Mouse (Mus musculus) hindbrain, embryonic 15.5 days (tissue): Measurements from ENCODE around the gene Mef2b. TPM values are rescaled to one million over a fixed set of nuclear protein-coding genes. Genes with fewer than 3 reads are reported as not detected.

Experiments used
- ATAC-seq: fragments of 200-750 bp; cut with Nextera tagmentation; 2 replicates; pipeline ENCODE4 v1.8.0; 2017; ENCODE audit warnings: low read depth, moderate number of reproducible peaks, moderate TSS enrichment; ENCODE audit not compliant: low FRiP score
- H3K27ac ChIP-seq: fragments of 300-500 bp; sonication (generic); replicated peaks from 2 replicates; pipeline ENCODE4 v1.5.1; 2015; ENCODE audit warnings: mild to moderate bottlenecking, inconsistent platforms
- H3K27me3 ChIP-seq: fragments of 300-500 bp; sonication (generic); 2 replicates; pipeline ENCODE4 v1.6.1; 2015; ENCODE audit warnings: control low read depth, inconsistent platforms
- H3K36me3 ChIP-seq: fragments of 300-500 bp; sonication (generic); 2 replicates; pipeline ENCODE4 v1.6.1; 2015; ENCODE audit warnings: control low read depth, inconsistent platforms
- H3K4me1 ChIP-seq: fragments of 300-500 bp; sonication (generic); replicated peaks from 2 replicates; pipeline ENCODE4 v1.6.1; 2015; ENCODE audit warnings: control low read depth, inconsistent platforms
- H3K4me2 ChIP-seq: fragments of 300-500 bp; sonication (generic); 2 replicates; pipeline ENCODE4 v1.6.1; 2015; ENCODE audit warnings: moderate library complexity, mild to moderate bottlenecking, inconsistent platforms
- H3K4me3 ChIP-seq: fragments of 300-500 bp; sonication (generic); 2 replicates; pipeline ENCODE4 v1.5.1; 2015; ENCODE audit warnings: mild to moderate bottlenecking, inconsistent platforms
- H3K9ac ChIP-seq: fragments of 300-500 bp; sonication (generic); 2 replicates; pipeline ENCODE4 v1.6.1; 2015; ENCODE audit warnings: inconsistent platforms
- H3K9me3 ChIP-seq: fragments of 300-500 bp; sonication (generic); 2 replicates; pipeline ENCODE4 v1.6.1; 2016; ENCODE audit warnings: control low read depth, inconsistent platforms
- WGBS: fragments of 180-500 bp; shearing (Covaris S2); methylation state at CpG from one replicate; pipeline ENCODE4 v1.1.7; 2015; 5-methylcytosine and 5-hydroxymethylcytosine counted together
- polyA plus RNA-seq: library from polyadenylated mRNA; unstranded; fragments of >200 nt; fragmentation: Nextera tagmentation; extraction: Ambion mirVana; gene quantifications from 2 replicates; pipeline ENCODE4 v1.2.1, GENCODE M21; 2015

Mef2b gene
- polyA plus RNA-seq, 1 experiment from 2014 or later, result 0.48 TPM

DNA sequence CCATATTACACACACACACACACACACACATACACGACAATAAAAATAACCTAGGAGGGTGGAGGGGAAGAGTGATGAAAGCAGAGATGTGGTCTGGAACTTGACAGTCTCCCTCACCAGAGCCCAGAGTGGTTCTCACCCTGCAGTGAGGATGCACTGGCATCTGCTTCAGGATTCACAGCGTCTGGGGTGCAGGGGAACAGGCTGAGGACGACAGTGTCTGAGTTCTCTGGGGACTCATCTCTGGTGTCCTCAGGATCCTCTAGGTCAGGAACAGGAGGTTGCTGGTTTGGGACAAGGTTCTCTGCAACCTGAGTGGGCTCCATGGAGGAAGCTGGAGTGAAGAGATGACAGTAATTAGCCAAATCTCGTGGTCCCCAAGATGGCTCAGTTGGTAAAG, 1.6 kb upstream of the Mef2b start:
- Histone ChIP-seq H3K9ac (no peak overlapping the region), H3K36me3 (peaks cover 34% of the 10 kb centered on the region), H3K27me3 (no peaks in the 10 kb centered on the region), H3K9me3 (no peaks in the 10 kb centered on the region), H3K4me3 (peak overlapping the region; percentile 82), H3K27ac (no peak overlapping the region), H3K4me1 (peaks cover 26% of the 10 kb centered on the region), H3K4me2 (peak overlapping the region; percentile 74)
- 81% methylated on average over 4 of the region's 4 CpGs for WGBS
- ATAC-seq, result no peak

DNA sequence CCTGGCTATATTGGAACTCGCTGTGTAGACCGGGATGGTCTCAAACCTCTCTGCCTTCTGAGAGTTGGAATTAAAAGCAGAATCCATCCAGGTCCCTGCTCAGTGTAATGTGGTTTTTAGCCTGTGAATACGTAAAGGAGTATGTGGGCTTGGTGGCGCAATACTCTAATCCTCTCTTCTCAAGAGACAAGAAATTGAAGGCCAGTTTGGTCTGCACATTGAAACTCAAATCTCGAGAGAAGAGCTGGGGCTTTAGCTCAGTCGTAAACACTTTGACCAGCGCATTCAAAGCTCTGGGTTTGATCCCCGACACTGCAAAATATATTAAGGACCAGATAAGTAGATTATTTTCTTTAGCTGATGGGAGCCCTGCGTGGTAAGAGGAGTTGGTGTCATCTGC, 470 bp downstream of the Mef2b start:
- peak overlapping the region; percentile 82 for H3K4me3 ChIP-seq
- peak overlapping the region; percentile 85 for H3K9ac ChIP-seq
- H3K27me3 ChIP-seq, result no peaks in the 10 kb centered on the region
- ATAC-seq, result no peak
- H3K4me1 ChIP-seq, result peaks cover 26% of the 10 kb centered on the region
- peak overlapping the region; percentile 87 for H3K27ac ChIP-seq
- 13% methylated on average over 9 of the region's 9 CpGs for WGBS
- no peaks in the 10 kb centered on the region for H3K9me3 ChIP-seq
- peak overlapping the region; percentile 74 for H3K4me2 ChIP-seq
- peaks cover 32% of the 10 kb centered on the region for H3K36me3 ChIP-seq

GRCm38 (mm10) chr8:70147678-70148607, 8.4 kb downstream of the Mef2b start:
- H3K27ac ChIP-seq, result no peak overlapping the region

DNA sequence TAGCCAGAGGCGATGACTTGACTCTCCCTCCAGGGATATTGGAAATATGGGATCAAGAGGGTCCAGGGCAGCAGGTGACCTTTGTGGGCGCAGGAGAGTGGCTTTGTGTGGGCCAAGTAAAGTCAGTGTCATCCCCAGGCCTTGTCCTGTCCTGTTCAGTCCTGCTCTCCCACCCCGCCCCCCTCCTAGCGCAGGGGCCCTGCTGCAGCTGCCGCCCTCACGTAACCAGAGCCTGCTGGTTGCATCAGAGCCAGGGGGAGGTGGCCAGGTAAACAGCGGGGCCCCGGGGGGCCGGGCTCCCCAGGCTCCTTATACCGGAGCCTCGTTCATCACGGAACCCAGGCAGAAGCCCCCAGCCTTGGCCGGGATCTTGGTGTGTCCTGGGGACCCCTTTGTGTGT, 10.6 kb downstream of the Mef2b start:
- H3K9me3 ChIP-seq, result no peaks in the 10 kb centered on the region
- H3K4me1 ChIP-seq, result peaks cover 8% of the 10 kb centered on the region; the same call in 1 of the 2 replicates
- ATAC-seq, result no peak
- H3K36me3 ChIP-seq, result peaks cover 20% of the 10 kb centered on the region
- H3K9ac ChIP-seq, result no peak overlapping the region
- no peak overlapping the region for H3K4me3 ChIP-seq
- H3K4me2 ChIP-seq, result no peak overlapping the region
- 0 out of 2 replicates have a peak, but pooled peaks cover 5% of the 10 kb centered on the region for H3K27me3 ChIP-seq
- WGBS, result 24% methylated on average over 13 of the region's 13 CpGs
- H3K27ac ChIP-seq, result no peak overlapping the region

More at GRCm38 (mm10) chr8:70147678-70148607, 8.4 kb downstream of the Mef2b start:
- Histone ChIP-seq H3K4me2 (no peak overlapping the region), H3K36me3 (peaks cover 33% of the 10 kb centered on the region), H3K9ac (no peak overlapping the region), H3K9me3 (no peaks in the 10 kb centered on the region), H3K4me3 (no peak overlapping the region), H3K27me3 (0 out of 2 replicates have a peak, but pooled peaks cover 2% of the 10 kb centered on the region), H3K4me1 (peaks cover 8% of the 10 kb centered on the region; the same call in 1 of the 2 replicates)
- ATAC-seq, result no peak
- WGBS, result 86% methylated on average over 7 of the region's 7 CpGs

DNA sequence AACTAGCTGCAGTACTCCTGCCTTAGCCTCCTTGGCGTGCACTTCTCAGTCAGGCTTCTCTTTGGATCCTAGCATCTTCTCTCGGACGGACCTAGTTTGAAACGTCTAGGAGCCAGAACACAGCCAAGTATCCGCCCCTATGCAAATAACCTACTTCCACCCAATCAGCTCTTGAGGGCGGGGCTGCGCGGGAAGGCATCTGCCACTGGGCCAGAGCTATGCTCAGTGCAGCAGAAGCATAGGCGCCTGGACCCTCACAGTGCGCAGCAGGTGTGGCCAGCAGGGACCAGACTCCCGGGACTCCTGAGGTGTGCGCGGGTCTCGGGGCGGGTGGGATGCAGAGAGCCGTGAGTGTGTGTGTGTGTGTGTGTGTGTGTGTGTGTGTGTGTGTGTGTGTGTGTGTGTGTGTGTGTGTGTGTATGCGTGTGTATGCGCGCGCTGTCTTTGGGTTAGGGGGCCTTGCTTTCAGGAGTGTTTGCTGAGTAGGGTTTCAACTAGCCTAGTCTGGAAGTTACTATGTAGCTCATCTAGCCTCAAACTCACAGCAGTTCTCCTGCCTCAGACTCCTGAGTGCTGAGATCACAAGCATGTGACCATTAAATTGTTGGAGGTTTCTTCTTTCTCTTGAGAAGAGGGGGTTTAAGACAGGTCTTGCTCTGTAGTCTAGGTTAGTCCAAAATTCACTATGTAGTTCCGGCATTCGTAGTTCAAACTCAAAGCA, 13.2 kb downstream of the Mef2b start:
- H3K9me3 ChIP-seq, result no peaks in the 10 kb centered on the region
- 13% methylated on average over 22 of the region's 22 CpGs for WGBS
- peak; percentile 90 for ATAC-seq
- peaks cover 8% of the 10 kb centered on the region; the same call in 1 of the 2 replicates for H3K4me1 ChIP-seq
- H3K4me3 ChIP-seq, result no peak overlapping the region
- peak overlapping the region; percentile 49 for H3K4me2 ChIP-seq
- H3K27me3 ChIP-seq, result 0 out of 2 replicates have a peak, but pooled peaks cover 5% of the 10 kb centered on the region
- H3K27ac ChIP-seq, result no peak overlapping the region
- no peak overlapping the region for H3K9ac ChIP-seq
- no peaks in the 10 kb centered on the region for H3K36me3 ChIP-seq

- no peak overlapping the region for H3K27ac ChIP-seq
- H3K27me3 ChIP-seq, result 0 out of 2 replicates have a peak, but pooled peaks cover 2% of the 10 kb centered on the region
- H3K4me3 ChIP-seq, result no peak overlapping the region
- H3K9me3 ChIP-seq, result no peaks in the 10 kb centered on the region
- H3K36me3 ChIP-seq, result no peaks in the 10 kb centered on the region
- H3K4me1 ChIP-seq, result peaks cover 16% of the 10 kb centered on the region
- H3K9ac ChIP-seq, result no peak overlapping the region
- no peak for ATAC-seq
- 83% methylated on average over 1 of the region's 1 CpGs for WGBS
- no peak overlapping the region for H3K4me2 ChIP-seq
These were observed 17.8 kb downstream of the Mef2b start for GRCm38 (mm10) chr8:70157240-70157800.

- Histone ChIP-seq H3K4me1 (peaks cover 12% of the 10 kb centered on the region), H3K27me3 (0 out of 2 replicates have a peak, but pooled peaks cover 2% of the 10 kb centered on the region), H3K9ac (peak overlapping the region; percentile 59), H3K9me3 (no peaks in the 10 kb centered on the region), H3K4me2 (peak overlapping the region; percentile 79), H3K4me3 (peak overlapping the region; percentile 50), H3K27ac (peak overlapping the region; percentile 11; the same call in 1 of the 2 replicates), H3K36me3 (no peaks in the 10 kb centered on the region)
- 16% methylated on average over 32 of the region's 40 CpGs for WGBS
- peak; percentile 95 for ATAC-seq
These were observed 18.8 kb downstream of the Mef2b start for GRCm38 (mm10) chr8:70158069-70158853.

- no peak for ATAC-seq
- Histone ChIP-seq H3K4me3 (no peak overlapping the region), H3K4me2 (peak overlapping the region; percentile 79), H3K27ac (no peak overlapping the region), H3K27me3 (no peaks in the 10 kb centered on the region), H3K4me1 (peaks cover 12% of the 10 kb centered on the region), H3K36me3 (no peaks in the 10 kb centered on the region), H3K9me3 (no peaks in the 10 kb centered on the region), H3K9ac (0 out of 2 replicates have a peak overlapping the region, but pooled peaks have one; percentile 59)
- 83% methylated on average over 4 of the region's 4 CpGs for WGBS
These were observed 19.7 kb downstream of the Mef2b start for GRCm38 (mm10) chr8:70159211-70159610.

DNA sequence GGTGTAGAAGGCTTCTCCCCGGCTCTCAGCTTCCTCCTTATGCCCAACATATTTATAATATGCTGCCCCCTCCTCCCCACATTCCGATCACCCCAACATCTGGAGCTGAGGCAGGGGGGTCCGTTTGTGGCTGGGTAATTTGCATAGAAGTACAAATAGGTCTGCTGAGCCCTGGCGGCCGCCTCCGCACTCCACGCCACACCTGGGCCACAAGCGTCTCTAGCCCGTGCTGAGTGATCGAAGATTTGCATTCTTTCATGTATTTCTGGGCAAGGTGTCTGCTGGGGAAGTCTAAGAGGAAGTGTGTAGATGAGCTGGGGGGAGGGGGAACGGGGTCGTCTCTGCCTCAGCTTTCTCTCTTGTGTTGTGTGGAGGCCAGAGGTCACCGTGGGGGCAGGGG, 20.5 kb downstream of the Mef2b start:
- Histone ChIP-seq H3K27me3 (no peaks in the 10 kb centered on the region; the same call in 1 of the 2 replicates), H3K9ac (no peak overlapping the region), H3K36me3 (no peaks in the 10 kb centered on the region), H3K27ac (no peak overlapping the region), H3K4me2 (no peak overlapping the region), H3K4me3 (no peak overlapping the region), H3K9me3 (no peaks in the 10 kb centered on the region), H3K4me1 (peaks cover 12% of the 10 kb centered on the region)
- no peak for ATAC-seq
- 62% methylated on average over 13 of the region's 13 CpGs for WGBS

- 86% methylated on average over 3 of the region's 3 CpGs for WGBS
- Histone ChIP-seq H3K4me1 (peaks cover 17% of the 10 kb centered on the region), H3K4me2 (no peak overlapping the region), H3K27ac (no peak overlapping the region), H3K4me3 (no peak overlapping the region), H3K27me3 (peaks cover 13% of the 10 kb centered on the region; the same call in 1 of the 2 replicates), H3K9me3 (no peaks in the 10 kb centered on the region), H3K9ac (no peak overlapping the region), H3K36me3 (no peaks in the 10 kb centered on the region)
- ATAC-seq, result no peak
These were observed 23.8 kb downstream of the Mef2b start for GRCm38 (mm10) chr8:70163316-70163715.

DNA sequence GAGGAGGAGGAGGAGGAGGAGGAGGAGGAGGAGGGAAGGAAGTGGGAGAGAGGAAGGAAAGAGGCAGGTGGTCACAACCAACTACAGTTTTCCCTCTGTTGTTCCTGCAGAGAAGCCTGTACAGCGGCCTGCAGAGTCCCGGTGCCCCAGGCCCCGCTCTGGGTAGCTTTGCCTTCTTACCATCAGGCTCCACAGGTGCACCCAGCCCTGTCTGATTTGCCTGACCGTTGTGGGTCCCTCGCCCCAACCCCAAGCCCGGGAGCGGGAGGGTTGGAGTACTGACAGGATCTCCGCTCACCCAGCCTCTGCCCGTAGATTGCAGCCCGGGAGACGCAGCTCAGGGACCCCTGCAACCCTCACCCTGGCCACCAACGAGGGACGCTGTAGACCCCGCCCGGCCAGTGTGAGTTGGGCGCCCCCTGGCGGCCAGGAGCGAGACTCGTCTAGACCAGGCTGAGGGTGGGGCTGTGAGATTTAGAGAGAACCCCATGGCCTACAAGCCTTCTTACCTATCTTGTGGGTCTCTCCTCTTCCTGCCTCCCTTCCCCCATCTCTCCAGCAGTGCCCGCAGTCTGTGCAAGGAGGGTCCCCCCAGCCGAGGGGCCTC, 27.1 kb downstream of the Mef2b start:
- Histone ChIP-seq H3K4me3 (peak overlapping the region; percentile 20), H3K9me3 (no peaks in the 10 kb centered on the region), H3K9ac (peak overlapping the region; percentile 4; the same call in 1 of the 2 replicates), H3K4me2 (peak overlapping the region; percentile 55), H3K4me1 (peaks cover 9% of the 10 kb centered on the region), H3K27ac (no peak overlapping the region), H3K36me3 (no peaks in the 10 kb centered on the region), H3K27me3 (peaks cover 13% of the 10 kb centered on the region; the same call in 1 of the 2 replicates)
- 2% methylated on average over 21 of the region's 21 CpGs for WGBS
- peak; percentile 80 for ATAC-seq
